Mouse (Mus musculus) thymus, postnatal 10 days (tissue): ENCODE data around the gene Fzd5.

Experiments used
- DNase-seq, 2 experiments: peaks; one replicate each; pipeline ENCODE4 v3.0.0; 2021; ENCODE audit warnings: low spot score in 2 of 2

Gene Fzd5

GRCm38 (mm10) chr1:64684440-64684839 is 53.1 kb downstream of the Fzd5 start:
- no peak for DNase-seq

GRCm38 (mm10) chr1:64683039-64683438 is 54.5 kb downstream of the Fzd5 start:
- no peak for DNase-seq

- no peak for DNase-seq
These were observed 56.1 kb downstream of the Fzd5 start for GRCm38 (mm10) chr1:64681499-64681898.
